Mouse (Mus musculus) C2C12 (cell line): ENCODE data around the gene Cacna1c. TPM values are rescaled to one million over a fixed set of nuclear protein-coding genes. Genes with fewer than 3 reads are reported as not detected.

ENCODE experiments used
- H3K27me3 ChIP-seq: one replicate; pipeline ENCODE4 v1.6.1; 2011; ENCODE audit not compliant: control insufficient read depth, insufficient read depth, insufficient read length
- H3K36me3 ChIP-seq: one replicate; pipeline ENCODE4 v1.6.1; 2011; ENCODE audit not compliant: control insufficient read depth, insufficient read depth
- H3K4me3 ChIP-seq: one replicate; pipeline ENCODE4 v1.5.1; 2011; ENCODE audit warnings: mild to moderate bottlenecking, control low read depth; ENCODE audit not compliant: poor library complexity, insufficient read depth, severe bottlenecking
- H3K79me2 ChIP-seq: one replicate; pipeline ENCODE4 v1.6.1; 2011; ENCODE audit not compliant: control insufficient read depth, insufficient read depth
- H3K79me3 ChIP-seq: one replicate; pipeline ENCODE4 v1.6.1; 2011; ENCODE audit warnings: low read depth, control low read depth
- H3ac ChIP-seq: one replicate; pipeline ENCODE3; 2011; ENCODE audit warnings: low read depth; ENCODE audit not compliant: control insufficient read depth, insufficient read length
- CEBPB ChIP-seq: IDR thresholded peaks from one replicate; pipeline ENCODE4 v1.6.1; 2011; ENCODE audit warnings: low read depth, mild to moderate bottlenecking, control low read depth, moderate library complexity
- CTCF ChIP-seq: IDR thresholded peaks from one replicate; pipeline ENCODE4 v1.5.1; 2011; ENCODE audit not compliant: control insufficient read depth, insufficient read depth, insufficient read length
- FOSL1 ChIP-seq: IDR thresholded peaks from one replicate; pipeline ENCODE4 v1.8.0; 2011; ENCODE audit warnings: mild to moderate bottlenecking, low read length; ENCODE audit not compliant: poor library complexity, insufficient read depth, severe bottlenecking
- MAX ChIP-seq: IDR thresholded peaks from one replicate; pipeline ENCODE4 v1.6.1; 2011; ENCODE audit warnings: mild to moderate bottlenecking, control low read depth
- MYOD1 ChIP-seq: IDR thresholded peaks from one replicate; pipeline ENCODE4 v1.6.1; 2011; ENCODE audit warnings: low read depth; ENCODE audit not compliant: control insufficient read depth, insufficient read length
- MYOG ChIP-seq: IDR thresholded peaks from one replicate; pipeline ENCODE4 v1.6.1; 2011; ENCODE audit not compliant: control insufficient read depth, insufficient read length; ENCODE audit errors: extremely low read depth
- USF1 ChIP-seq: IDR thresholded peaks from one replicate; pipeline ENCODE4 v1.6.1; 2011; ENCODE audit warnings: low read depth, mild to moderate bottlenecking, control low read depth, moderate library complexity
- polyA plus RNA-seq: library from polyadenylated mRNA; unstranded; fragments of >200 nt; fragmentation: generic; extraction: Trizol; gene quantifications from one replicate; pipeline ENCODE4 v1.2.1, GENCODE M21; 2012; ENCODE audit warnings: missing spikeins

Cacna1c gene
- polyA plus RNA-seq, 1 experiment = not detected

GRCm38 (mm10) chr6:119095081-119095480, 101.1 kb downstream of the Cacna1c start:
- no peak for TF ChIP-seq CTCF
- TF ChIP-seq FOSL1 = no peak
- no peak for TF ChIP-seq MAX
- TF ChIP-seq USF1 = no peak
- TF ChIP-seq MYOD1 = no peak
- no peak for TF ChIP-seq MYOG
- TF ChIP-seq CEBPB = no peak
- Histone ChIP-seq H3K79me3 (no peaks in the 10 kb centered on the region), H3K4me3 (no peak overlapping the region), H3ac (no peak overlapping the region), H3K79me2 (no peaks in the 10 kb centered on the region), H3K36me3 (no peaks in the 10 kb centered on the region), H3K27me3 (peaks cover 13% of the 10 kb centered on the region)

DNA sequence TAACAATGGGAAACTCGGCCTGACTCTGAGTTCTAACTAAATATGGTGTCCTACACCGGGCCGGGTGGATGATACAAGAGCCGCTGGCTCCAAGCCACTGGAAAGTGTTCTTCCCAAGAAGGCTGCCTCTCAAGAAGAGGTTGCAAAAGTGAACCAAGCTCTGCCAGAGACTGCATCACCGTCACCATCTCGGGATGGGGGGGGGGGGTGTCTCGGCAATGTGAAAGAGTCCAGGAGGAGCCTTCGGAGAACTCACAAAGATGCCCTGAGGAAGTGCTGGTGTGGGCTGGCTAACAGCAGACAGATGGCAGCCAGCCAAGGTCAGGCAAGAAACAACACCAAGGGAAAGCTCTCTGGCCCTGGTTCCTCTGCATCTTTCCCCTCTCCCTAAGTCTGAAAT, 107.0 kb downstream of the Cacna1c start:
- Histone ChIP-seq H3K36me3 (no peaks in the 10 kb centered on the region), H3K79me3 (no peaks in the 10 kb centered on the region), H3ac (no peak overlapping the region), H3K4me3 (no peak overlapping the region), H3K79me2 (no peaks in the 10 kb centered on the region), H3K27me3 (peaks cover 17% of the 10 kb centered on the region)
- no peak for TF ChIP-seq MAX
- no peak for TF ChIP-seq CEBPB
- TF ChIP-seq MYOD1 = no peak
- TF ChIP-seq FOSL1 = no peak
- TF ChIP-seq USF1 = no peak
- TF ChIP-seq MYOG = no peak
- no peak for TF ChIP-seq CTCF

- TF ChIP-seq USF1 (no peak), CTCF (no peak), CEBPB (no peak), MAX (no peak), MYOG (no peak)
- Histone ChIP-seq H3K4me3 (no peak overlapping the region), H3K79me2 (no peaks in the 10 kb centered on the region), H3ac (no peak overlapping the region), H3K27me3 (peaks cover 21% of the 10 kb centered on the region), H3K36me3 (no peaks in the 10 kb centered on the region), H3K79me3 (no peaks in the 10 kb centered on the region)
Measured at GRCm38 (mm10) chr6:119088381-119088780, 107.8 kb downstream of the Cacna1c start.

GRCm38 (mm10) chr6:119087919-119088318, 108.3 kb downstream of the Cacna1c start:
- Histone ChIP-seq H3K27me3 (peaks cover 22% of the 10 kb centered on the region), H3K79me3 (no peaks in the 10 kb centered on the region), H3K79me2 (no peaks in the 10 kb centered on the region), H3K4me3 (no peak overlapping the region), H3ac (no peak overlapping the region), H3K36me3 (no peaks in the 10 kb centered on the region)
- no peak for TF ChIP-seq USF1

DNA sequence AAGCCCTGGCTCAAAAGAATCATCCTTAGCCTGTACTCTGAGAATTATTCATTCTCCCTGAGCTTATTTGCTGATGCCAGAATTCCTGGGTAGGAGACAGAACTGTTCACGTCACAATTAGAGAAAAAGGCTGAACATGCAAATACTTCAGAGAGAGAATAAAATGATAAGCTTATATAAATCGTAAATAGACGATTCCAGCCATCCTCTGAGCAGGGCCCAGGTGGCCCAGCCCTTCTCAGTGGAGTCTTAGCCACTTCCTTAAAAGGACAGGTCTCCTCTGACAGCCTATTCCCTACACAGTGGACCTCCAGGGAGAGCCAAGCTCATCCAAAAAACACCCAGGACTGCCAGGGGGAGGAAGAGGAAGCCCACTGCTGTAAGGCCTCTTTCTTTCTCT, 110.4 kb downstream of the Cacna1c start:
- Histone ChIP-seq H3K4me3 (no peak overlapping the region), H3K36me3 (no peaks in the 10 kb centered on the region), H3ac (no peak overlapping the region), H3K79me2 (no peaks in the 10 kb centered on the region), H3K27me3 (peaks cover 22% of the 10 kb centered on the region), H3K79me3 (no peaks in the 10 kb centered on the region)
- no peak for TF ChIP-seq MAX
- TF ChIP-seq MYOG = no peak
- TF ChIP-seq FOSL1 = no peak
- no peak for TF ChIP-seq USF1
- no peak for TF ChIP-seq MYOD1
- no peak for TF ChIP-seq CEBPB
- TF ChIP-seq CTCF = no peak

DNA sequence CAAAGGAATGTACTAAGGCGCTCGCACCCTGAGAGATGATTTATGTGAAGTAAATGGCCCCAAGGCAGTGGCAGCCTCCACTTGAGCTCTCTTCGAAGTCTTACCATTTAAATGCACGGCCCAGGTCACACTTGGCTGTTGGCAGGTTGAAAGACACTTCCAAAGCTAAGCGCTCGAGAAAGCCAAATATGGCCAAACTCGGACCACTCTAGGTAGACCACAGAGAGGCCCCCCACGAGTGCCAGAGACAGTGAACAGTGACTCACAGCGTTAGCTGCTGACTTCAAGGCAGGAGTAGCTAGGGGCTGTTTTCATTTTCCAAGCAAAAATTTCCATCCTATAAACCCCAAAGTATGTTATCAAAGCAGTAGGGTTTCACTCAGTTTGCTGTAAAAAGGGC, 111.7 kb downstream of the Cacna1c start:
- Histone ChIP-seq H3K4me3 (no peak overlapping the region), H3K79me2 (no peaks in the 10 kb centered on the region), H3ac (no peak overlapping the region), H3K27me3 (peaks cover 27% of the 10 kb centered on the region), H3K36me3 (no peaks in the 10 kb centered on the region), H3K79me3 (no peaks in the 10 kb centered on the region)
- TF ChIP-seq MYOD1 (no peak), CTCF (no peak), FOSL1 (no peak), MYOG (no peak), CEBPB (no peak), USF1 (no peak), MAX (no peak)

- Histone ChIP-seq H3K79me3 (no peaks in the 10 kb centered on the region), H3K27me3 (peaks cover 22% of the 10 kb centered on the region), H3K4me3 (no peak overlapping the region), H3ac (no peak overlapping the region), H3K36me3 (no peaks in the 10 kb centered on the region), H3K79me2 (no peaks in the 10 kb centered on the region)
- no peak for TF ChIP-seq MYOD1
- no peak for TF ChIP-seq CEBPB
- TF ChIP-seq USF1 = no peak
Measured at GRCm38 (mm10) chr6:119083559-119083958, 112.7 kb downstream of the Cacna1c start.
